Mouse (Mus musculus): ENCODE data around the gene Ripor3. TPM values are rescaled to one million over a fixed set of nuclear protein-coding genes. Genes with fewer than 3 reads are reported as not detected.

Ripor3 gene
- polyA plus RNA-seq, 1 experiment from 2014 or later = 0.98 TPM

GRCm38 (mm10) chr2:167954928-167955327 lies 55.5 kb downstream of the Ripor3 start:
- peaks cover 2% of the 10 kb centered on the region; the same call in 1 of the 2 replicates for H3K4me1 ChIP-seq (replicated peaks)
- H3K36me3 ChIP-seq = peaks cover 15% of the 10 kb centered on the region; the same call in 1 of the 2 replicates
- no peak overlapping the region for H3K4me2 ChIP-seq
- no peak overlapping the region for H3K4me3 ChIP-seq (replicated peaks)
- H3K9ac ChIP-seq (replicated peaks) = no peak overlapping the region
- 81% methylated on average over 7 of the region's 7 CpGs for WGBS
- no peaks in the 10 kb centered on the region for H3K9me3 ChIP-seq
- no peaks in the 10 kb centered on the region for H3K27me3 ChIP-seq
- ATAC-seq (ENCODE audit: insufficient number of reproducible peaks, insufficient read depth, low FRiP score, low TSS enrichment, low read depth) = no peak
- H3K27ac ChIP-seq = no peak overlapping the region

GRCm38 (mm10) chr2:167953819-167954218 lies 56.6 kb downstream of the Ripor3 start:
- no peak overlapping the region for H3K9ac ChIP-seq (replicated peaks)
- no peak overlapping the region for H3K4me2 ChIP-seq
- H3K36me3 ChIP-seq = peaks cover 8% of the 10 kb centered on the region; the same call in 1 of the 2 replicates
- no peak overlapping the region for H3K27ac ChIP-seq
- H3K27me3 ChIP-seq = no peaks in the 10 kb centered on the region
- WGBS = 80% methylated on average over 10 of the region's 10 CpGs
- ATAC-seq (ENCODE audit: insufficient number of reproducible peaks, insufficient read depth, low FRiP score, low TSS enrichment, low read depth) = no peak
- H3K4me1 ChIP-seq (replicated peaks) = peaks cover 3% of the 10 kb centered on the region; the same call in 1 of the 2 replicates
- no peak overlapping the region for H3K4me3 ChIP-seq (replicated peaks)
- no peaks in the 10 kb centered on the region for H3K9me3 ChIP-seq

GRCm38 (mm10) chr2:167951301-167952211 lies 58.9 kb downstream of the Ripor3 start:
- Histone ChIP-seq H3K4me2 (no peak overlapping the region), H3K4me3 (replicated peaks) (no peak overlapping the region), H3K27me3 (no peaks in the 10 kb centered on the region), H3K4me1 (replicated peaks) (peaks cover 14% of the 10 kb centered on the region), H3K36me3 (peaks cover 8% of the 10 kb centered on the region; the same call in 1 of the 2 replicates), H3K9ac (replicated peaks) (no peak overlapping the region), H3K27ac (no peak overlapping the region), H3K9me3 (no peaks in the 10 kb centered on the region)
- ATAC-seq (ENCODE audit: insufficient number of reproducible peaks, insufficient read depth, low FRiP score, low TSS enrichment, low read depth) = no peak
- WGBS = 91% methylated on average over 13 of the region's 13 CpGs

DNA sequence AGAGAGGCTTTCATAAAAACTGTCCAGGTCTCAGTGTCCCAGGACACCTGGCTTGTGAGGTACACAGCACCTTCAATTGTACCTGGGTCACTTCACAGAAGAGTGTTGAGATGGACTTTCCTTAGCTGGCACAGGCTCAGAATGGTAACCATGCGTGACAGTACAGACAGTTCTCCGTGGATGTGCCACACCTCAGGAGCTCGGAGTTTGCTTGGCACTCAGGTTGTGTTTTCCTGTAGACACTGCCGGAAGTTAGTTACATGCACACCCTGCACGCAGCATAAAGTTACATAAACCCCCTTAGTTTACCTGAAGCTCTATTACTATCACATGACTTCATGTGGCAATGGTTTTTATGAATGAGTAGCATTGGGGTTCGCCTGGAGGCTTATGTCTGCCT lies 59.7 kb downstream of the Ripor3 start:
- Histone ChIP-seq H3K36me3 (peaks cover 8% of the 10 kb centered on the region; the same call in 1 of the 2 replicates), H3K4me3 (replicated peaks) (no peak overlapping the region), H3K27ac (no peak overlapping the region), H3K9ac (replicated peaks) (no peak overlapping the region), H3K4me1 (replicated peaks) (peaks cover 17% of the 10 kb centered on the region), H3K4me2 (no peak overlapping the region), H3K9me3 (no peaks in the 10 kb centered on the region), H3K27me3 (no peaks in the 10 kb centered on the region)
- no peak for ATAC-seq (ENCODE audit: insufficient number of reproducible peaks, insufficient read depth, low FRiP score, low TSS enrichment, low read depth)
- WGBS = 88% methylated on average over 6 of the region's 6 CpGs

DNA sequence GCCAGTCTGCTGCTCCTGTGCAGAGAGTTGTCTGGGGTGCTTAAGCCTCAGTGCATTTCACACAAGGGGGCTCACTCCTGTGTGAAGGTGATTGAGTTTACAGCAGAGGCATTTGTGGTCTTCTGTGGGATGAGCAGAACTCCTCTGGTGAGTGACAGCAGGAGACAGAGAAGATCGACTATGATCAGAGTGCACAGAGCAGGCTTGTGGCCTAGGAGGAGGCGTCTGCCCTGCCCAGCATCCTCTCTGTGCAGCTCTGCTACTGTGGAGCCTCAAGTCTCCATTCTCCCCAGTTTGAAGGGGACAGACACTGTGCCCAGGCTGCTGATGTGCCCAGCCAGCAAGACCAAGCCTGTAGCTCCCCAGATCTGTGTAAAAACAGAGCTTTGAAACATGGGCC lies 60.6 kb downstream of the Ripor3 start:
- H3K27me3 ChIP-seq = no peaks in the 10 kb centered on the region
- H3K4me3 ChIP-seq (replicated peaks) = no peak overlapping the region
- H3K4me2 ChIP-seq = no peak overlapping the region
- H3K4me1 ChIP-seq (replicated peaks) = peaks cover 26% of the 10 kb centered on the region
- no peak overlapping the region for H3K9ac ChIP-seq (replicated peaks)
- H3K36me3 ChIP-seq = peaks cover 8% of the 10 kb centered on the region; the same call in 1 of the 2 replicates
- ATAC-seq (ENCODE audit: insufficient number of reproducible peaks, insufficient read depth, low FRiP score, low TSS enrichment, low read depth) = no peak
- H3K27ac ChIP-seq = peak overlapping the region; percentile 23; the same call in 1 of the 2 replicates
- WGBS = 67% methylated on average over 2 of the region's 2 CpGs
- H3K9me3 ChIP-seq = no peaks in the 10 kb centered on the region

DNA sequence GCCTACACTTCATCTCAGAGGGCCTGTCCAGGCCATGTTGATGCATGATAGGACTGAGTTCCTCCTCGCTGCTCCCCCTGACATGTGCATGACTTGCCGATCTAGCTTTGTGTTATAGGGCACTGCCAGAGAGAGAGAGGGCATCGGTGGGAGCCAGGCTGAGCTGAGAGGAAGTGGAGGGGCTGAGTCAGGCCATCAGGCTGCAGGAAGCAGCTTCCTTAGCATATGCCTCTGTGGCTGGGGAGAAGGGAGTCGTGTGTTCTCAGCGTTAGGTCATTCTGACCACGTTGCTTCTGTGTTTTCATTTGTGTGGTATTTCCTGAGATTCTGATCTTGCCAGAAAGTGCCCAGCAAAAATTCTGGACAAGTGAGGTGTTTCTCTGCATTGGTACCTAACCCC lies 61.2 kb downstream of the Ripor3 start:
- H3K4me3 ChIP-seq (replicated peaks) = no peak overlapping the region
- WGBS = 65% methylated on average over 6 of the region's 6 CpGs
- H3K4me1 ChIP-seq (replicated peaks) = peaks cover 32% of the 10 kb centered on the region
- no peak overlapping the region for H3K4me2 ChIP-seq
- H3K36me3 ChIP-seq = 0 out of 2 replicates have a peak, but pooled peaks cover 5% of the 10 kb centered on the region
- no peak for ATAC-seq (ENCODE audit: insufficient number of reproducible peaks, insufficient read depth, low FRiP score, low TSS enrichment, low read depth)
- no peaks in the 10 kb centered on the region for H3K9me3 ChIP-seq
- H3K9ac ChIP-seq (replicated peaks) = no peak overlapping the region
- H3K27ac ChIP-seq = peak overlapping the region; percentile 23; the same call in 1 of the 2 replicates
- H3K27me3 ChIP-seq = no peaks in the 10 kb centered on the region

DNA sequence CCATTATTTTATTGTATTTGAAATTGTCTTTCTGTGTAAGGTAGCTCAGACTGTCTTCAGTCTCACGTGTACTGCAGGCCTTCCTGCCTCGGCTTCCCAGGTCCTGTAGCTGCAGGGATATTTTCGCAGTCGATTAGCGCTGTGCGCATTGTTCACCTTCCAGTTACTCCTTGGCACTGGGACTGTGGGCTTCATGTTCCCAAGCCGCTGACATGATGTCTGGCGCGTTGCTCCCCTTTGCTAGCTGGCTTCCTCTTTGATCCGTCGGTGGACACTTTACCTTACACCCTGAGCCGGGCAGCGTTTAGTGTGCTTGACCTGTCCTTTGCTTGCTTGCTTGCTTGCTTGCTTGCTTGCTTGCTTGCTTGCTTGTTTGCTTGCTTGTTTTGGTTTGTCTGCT lies 61.9 kb downstream of the Ripor3 start:
- H3K4me3 ChIP-seq (replicated peaks) = no peak overlapping the region
- H3K27me3 ChIP-seq = no peaks in the 10 kb centered on the region
- 84% methylated on average over 13 of the region's 13 CpGs for WGBS
- H3K9ac ChIP-seq (replicated peaks) = no peak overlapping the region
- no peaks in the 10 kb centered on the region for H3K9me3 ChIP-seq
- H3K4me1 ChIP-seq (replicated peaks) = peaks cover 32% of the 10 kb centered on the region
- H3K4me2 ChIP-seq = no peak overlapping the region
- 0 out of 2 replicates have a peak overlapping the region, but pooled peaks have one; percentile 29 for H3K27ac ChIP-seq
- H3K36me3 ChIP-seq = 0 out of 2 replicates have a peak, but pooled peaks cover 5% of the 10 kb centered on the region
- no peak for ATAC-seq (ENCODE audit: insufficient number of reproducible peaks, insufficient read depth, low FRiP score, low TSS enrichment, low read depth)

- H3K9me3 ChIP-seq = no peaks in the 10 kb centered on the region
- 79% methylated on average over 6 of the region's 6 CpGs for WGBS
- peaks cover 34% of the 10 kb centered on the region for H3K4me1 ChIP-seq (replicated peaks)
- no peak overlapping the region for H3K27ac ChIP-seq
- ATAC-seq (ENCODE audit: insufficient number of reproducible peaks, insufficient read depth, low FRiP score, low TSS enrichment, low read depth) = no peak
- H3K27me3 ChIP-seq = no peaks in the 10 kb centered on the region
- 0 out of 2 replicates have a peak, but pooled peaks cover 5% of the 10 kb centered on the region for H3K36me3 ChIP-seq
- no peak overlapping the region for H3K4me2 ChIP-seq
- H3K4me3 ChIP-seq (replicated peaks) = no peak overlapping the region
- no peak overlapping the region for H3K9ac ChIP-seq (replicated peaks)
These were observed 62.4 kb downstream of the Ripor3 start for GRCm38 (mm10) chr2:167948047-167948446.

- 81% methylated on average over 3 of the region's 3 CpGs for WGBS
- no peak overlapping the region for H3K27ac ChIP-seq
- no peak overlapping the region for H3K4me3 ChIP-seq (replicated peaks)
- H3K27me3 ChIP-seq = no peaks in the 10 kb centered on the region
- no peak overlapping the region for H3K4me2 ChIP-seq
- no peak overlapping the region for H3K9ac ChIP-seq (replicated peaks)
- no peak for ATAC-seq (ENCODE audit: insufficient number of reproducible peaks, insufficient read depth, low FRiP score, low TSS enrichment, low read depth)
- H3K9me3 ChIP-seq = no peaks in the 10 kb centered on the region
- peaks cover 42% of the 10 kb centered on the region for H3K4me1 ChIP-seq (replicated peaks)
- H3K36me3 ChIP-seq = 0 out of 2 replicates have a peak, but pooled peaks cover 3% of the 10 kb centered on the region
These were observed 63.2 kb downstream of the Ripor3 start for GRCm38 (mm10) chr2:167947251-167947650.

- ATAC-seq (ENCODE audit: insufficient number of reproducible peaks, insufficient read depth, low FRiP score, low TSS enrichment, low read depth) = no peak
- Histone ChIP-seq H3K9ac (replicated peaks) (no peak overlapping the region), H3K4me2 (no peak overlapping the region), H3K27me3 (no peaks in the 10 kb centered on the region), H3K9me3 (no peaks in the 10 kb centered on the region), H3K36me3 (no peaks in the 10 kb centered on the region), H3K4me1 (replicated peaks) (peaks cover 57% of the 10 kb centered on the region), H3K27ac (peak overlapping the region; percentile 79), H3K4me3 (replicated peaks) (no peak overlapping the region)
- 70% methylated on average over 5 of the region's 5 CpGs for WGBS
These were observed 65.0 kb downstream of the Ripor3 start for GRCm38 (mm10) chr2:167945451-167945850.

- 88% methylated on average over 3 of the region's 3 CpGs for WGBS
- H3K9ac ChIP-seq (replicated peaks) = no peak overlapping the region
These were observed 66.2 kb downstream of the Ripor3 start for GRCm38 (mm10) chr2:167944193-167944592.

More at GRCm38 (mm10) chr2:167944193-167944592, 66.2 kb downstream of the Ripor3 start:
- Histone ChIP-seq H3K27ac (no peak overlapping the region), H3K4me1 (replicated peaks) (peaks cover 70% of the 10 kb centered on the region), H3K9me3 (no peaks in the 10 kb centered on the region), H3K27me3 (no peaks in the 10 kb centered on the region), H3K36me3 (no peaks in the 10 kb centered on the region), H3K4me2 (no peak overlapping the region), H3K4me3 (replicated peaks) (no peak overlapping the region)
- no peak for ATAC-seq (ENCODE audit: insufficient number of reproducible peaks, insufficient read depth, low FRiP score, low TSS enrichment, low read depth)
